Mouse (Mus musculus): ENCODE measurements around the gene Hist1h2ae.

Gene Hist1h2ae

GRCm38 (mm10) chr13:23521703-23522102, 49.3 kb downstream of the Hist1h2ae start:
- DNase-seq (ENCODE audit: low read depth, low spot score): peak; percentile 83

Data from CD4-positive, CD25-positive, alpha-beta regulatory T cell, adult 2 months (primary cell).